Mouse (Mus musculus) c-Kit-positive CD71-positive TER-119-positive erythroid progenitor cells, embryonic 14.5 days (primary cell): Measurements from ENCODE around the gene Naaladl2.

Experiments
- DNase-seq: peaks from one replicate; pipeline ENCODE4 v3.0.0-alpha.2; 2013; ENCODE audit warnings: low spot score

Naaladl2 gene

GRCm38 (mm10) chr3:24942170-24942569, 201.9 kb downstream of the Naaladl2 start:
- DNase-seq = no peak

GRCm38 (mm10) chr3:24938507-24939182, 205.4 kb downstream of the Naaladl2 start:
- DNase-seq = no peak

- no peak for DNase-seq
Observed at GRCm38 (mm10) chr3:24921811-24922210, 222.2 kb downstream of the Naaladl2 start.

- DNase-seq = no peak
Observed at GRCm38 (mm10) chr3:24921401-24921800, 222.7 kb downstream of the Naaladl2 start.

- DNase-seq = no peak
Observed at GRCm38 (mm10) chr3:24905425-24905960, 238.6 kb downstream of the Naaladl2 start.

GRCm38 (mm10) chr3:24888801-24889200, 255.3 kb downstream of the Naaladl2 start:
- DNase-seq = no peak

GRCm38 (mm10) chr3:24872254-24872653, 271.8 kb downstream of the Naaladl2 start:
- DNase-seq = no peak

GRCm38 (mm10) chr3:24852936-24853335, 291.1 kb downstream of the Naaladl2 start:
- DNase-seq = no peak

GRCm38 (mm10) chr3:24796739-24797138, 347.3 kb downstream of the Naaladl2 start:
- DNase-seq = no peak

GRCm38 (mm10) chr3:24787451-24788148, 356.5 kb downstream of the Naaladl2 start:
- no peak for DNase-seq

- no peak for DNase-seq
Observed at GRCm38 (mm10) chr3:24784108-24784507, 360.0 kb downstream of the Naaladl2 start.

GRCm38 (mm10) chr3:24783462-24783829, 360.6 kb downstream of the Naaladl2 start:
- no peak for DNase-seq

- no peak for DNase-seq
Observed at GRCm38 (mm10) chr3:24782784-24783461, 361.1 kb downstream of the Naaladl2 start.

- DNase-seq = no peak
Observed at GRCm38 (mm10) chr3:24781687-24782086, 362.4 kb downstream of the Naaladl2 start.

GRCm38 (mm10) chr3:24778416-24778815, 365.6 kb downstream of the Naaladl2 start:
- DNase-seq = no peak

- no peak for DNase-seq
Observed at GRCm38 (mm10) chr3:24749055-24749454, 395.0 kb downstream of the Naaladl2 start.

- DNase-seq = no peak
Observed at GRCm38 (mm10) chr3:24747182-24747856, 396.7 kb downstream of the Naaladl2 start.

GRCm38 (mm10) chr3:24743946-24744345, 400.1 kb downstream of the Naaladl2 start:
- DNase-seq = no peak

GRCm38 (mm10) chr3:24719181-24719749, 424.8 kb downstream of the Naaladl2 start:
- no peak for DNase-seq

GRCm38 (mm10) chr3:24714770-24715169, 429.3 kb downstream of the Naaladl2 start:
- no peak for DNase-seq

- no peak for DNase-seq
Observed at GRCm38 (mm10) chr3:24705778-24706423, 438.2 kb downstream of the Naaladl2 start.
